ENCODE assay signal across 9 mouse cellular contexts in genomic region chr10:67729271-67729670, GRCm38 (mm10).
DNase-seq lines count a peak whose midpoint lies in the region; ATAC-seq and TF ChIP-seq lines count a peak whose summit lies in the region.
"Had no signal": no experiment of that assay in that cellular context is flagged by ENCODE, and none has a peak within 500 bp of the region (broad histone marks: within the 10 kb centered on the region; RNA-seq: fewer than 3 reads in every experiment).

No protein-coding gene starts in this region.

- TF ChIP-seq CTCF in stomach, postnatal 0 days (IDR thresholded peaks at IDR 0.05; ENCODE audit: low read depth) = peak; percentile 90

- H3K9ac ChIP-seq in limb, embryonic 11.5 days (ENCODE audit: low read length) = no peak overlapping the region
- H3K9ac ChIP-seq in embryonic facial prominence, embryonic 11.5 days (replicated peaks; ENCODE audit: low read length) = no peak overlapping the region
- H3K9ac ChIP-seq in midbrain, embryonic 13.5 days (replicated peaks) = no peak overlapping the region
- H3K9ac ChIP-seq in stomach, postnatal 0 days (ENCODE audit: low read length) = no peak overlapping the region
- H3K9ac ChIP-seq: liver, embryonic 15.5 days had no signal

- no peaks in the 10 kb centered on the region for H3K27me3 ChIP-seq in limb, embryonic 11.5 days (ENCODE audit: control insufficient read depth, insufficient read depth, low read length)
- no peaks in the 10 kb centered on the region for H3K27me3 ChIP-seq in limb, embryonic 10.5 days (ENCODE audit: low read depth, poor library complexity, severe bottlenecking)
- no peaks in the 10 kb centered on the region for H3K27me3 ChIP-seq in embryonic facial prominence, embryonic 11.5 days (ENCODE audit: control insufficient read depth, insufficient read depth, low read length)
- H3K27me3 ChIP-seq in midbrain, embryonic 13.5 days = no peaks in the 10 kb centered on the region
- no peaks in the 10 kb centered on the region for H3K27me3 ChIP-seq in stomach, postnatal 0 days (ENCODE audit: control insufficient read depth, insufficient read depth, low read length)
- H3K27me3 ChIP-seq: liver, embryonic 15.5 days had no signal

- no peak for ATAC-seq in limb, embryonic 11.5 days (ENCODE audit: insufficient number of reproducible peaks, low FRiP score, low TSS enrichment, low read depth)
- ATAC-seq in embryonic facial prominence, embryonic 11.5 days (replicated peaks; ENCODE audit: insufficient number of reproducible peaks, low FRiP score, low TSS enrichment, low read depth) = no peak
- peak; percentile 30; the same call in 1 of the 2 replicates for ATAC-seq in midbrain, embryonic 13.5 days
- no peak for ATAC-seq in stomach, postnatal 0 days (ENCODE audit: low FRiP score, low TSS enrichment)

- H3K36me3 ChIP-seq in limb, embryonic 11.5 days (ENCODE audit: control insufficient read depth, insufficient read depth, low read length) = no peaks in the 10 kb centered on the region
- no peaks in the 10 kb centered on the region for H3K36me3 ChIP-seq in limb, embryonic 10.5 days
- H3K36me3 ChIP-seq in embryonic facial prominence, embryonic 11.5 days (replicated peaks; ENCODE audit: control insufficient read depth, insufficient read depth, low read depth, low read length) = no peaks in the 10 kb centered on the region
- H3K36me3 ChIP-seq in midbrain, embryonic 13.5 days = no peaks in the 10 kb centered on the region
- no peaks in the 10 kb centered on the region for H3K36me3 ChIP-seq in stomach, postnatal 0 days (ENCODE audit: control insufficient read depth, insufficient read depth, low read length)
- H3K36me3 ChIP-seq: liver, embryonic 15.5 days had no signal

- H3K9me3 ChIP-seq in limb, embryonic 11.5 days (ENCODE audit: control insufficient read depth, low read length) = no peaks in the 10 kb centered on the region
- no peaks in the 10 kb centered on the region for H3K9me3 ChIP-seq in limb, embryonic 10.5 days (replicated peaks)
- no peaks in the 10 kb centered on the region for H3K9me3 ChIP-seq in embryonic facial prominence, embryonic 11.5 days (replicated peaks; ENCODE audit: control insufficient read depth, low read length)
- no peaks in the 10 kb centered on the region for H3K9me3 ChIP-seq in midbrain, embryonic 13.5 days
- H3K9me3 ChIP-seq in stomach, postnatal 0 days (ENCODE audit: control insufficient read depth, low read length) = no peaks in the 10 kb centered on the region
- H3K9me3 ChIP-seq: liver, embryonic 15.5 days had no signal

- 55% methylated on average over 6 of the region's 6 CpGs for WGBS in limb, embryonic 11.5 days
- WGBS in limb, embryonic 10.5 days = 56% methylated on average over 6 of the region's 6 CpGs
- WGBS in embryonic facial prominence, embryonic 11.5 days = 54% methylated on average over 6 of the region's 6 CpGs
- 60% methylated on average over 6 of the region's 6 CpGs for WGBS in midbrain, embryonic 13.5 days
- WGBS in stomach, postnatal 0 days = 38% methylated on average over 6 of the region's 6 CpGs

- no peaks in the 10 kb centered on the region for H3K4me1 ChIP-seq in limb, embryonic 11.5 days (ENCODE audit: control insufficient read depth, insufficient read depth, low read length)
- H3K4me1 ChIP-seq in limb, embryonic 10.5 days = no peaks in the 10 kb centered on the region
- no peaks in the 10 kb centered on the region for H3K4me1 ChIP-seq in embryonic facial prominence, embryonic 11.5 days (ENCODE audit: control insufficient read depth, insufficient read depth, low read length)
- no peaks in the 10 kb centered on the region for H3K4me1 ChIP-seq in midbrain, embryonic 13.5 days (replicated peaks)
- no peaks in the 10 kb centered on the region for H3K4me1 ChIP-seq in stomach, postnatal 0 days (replicated peaks; ENCODE audit: control insufficient read depth, insufficient read depth)
- H3K4me1 ChIP-seq: liver, embryonic 15.5 days had no signal

- intact Hi-C loops in heart, postnatal 36 days (cut with DNase I) = loop anchor here (1.0 to 5.0 kb wide), 3 partner anchors 128 to 414 kb away; no protein-coding TSS in a partner anchor

- TF ChIP-seq EP300 in stomach, postnatal 0 days (optimal IDR thresholded peaks at IDR 0.05) = no peak

- H3K4me2 ChIP-seq in limb, embryonic 11.5 days (ENCODE audit: low read depth, severe bottlenecking) = no peak overlapping the region
- no peak overlapping the region for H3K4me2 ChIP-seq in embryonic facial prominence, embryonic 11.5 days (ENCODE audit: low read depth, low read length)
- no peak overlapping the region for H3K4me2 ChIP-seq in midbrain, embryonic 13.5 days (replicated peaks)
- H3K4me2 ChIP-seq in stomach, postnatal 0 days (replicated peaks; ENCODE audit: low read depth) = no peak overlapping the region
- H3K4me2 ChIP-seq: liver, embryonic 15.5 days had no signal

- H3K4me3 ChIP-seq in limb, embryonic 11.5 days (ENCODE audit: low read depth, low read length) = no peak overlapping the region
- H3K4me3 ChIP-seq in limb, embryonic 10.5 days = no peak overlapping the region
- H3K4me3 ChIP-seq in embryonic facial prominence, embryonic 11.5 days (ENCODE audit: low read depth, low read length) = no peak overlapping the region
- no peak overlapping the region for H3K4me3 ChIP-seq in midbrain, embryonic 13.5 days (replicated peaks)
- H3K4me3 ChIP-seq in stomach, postnatal 0 days (ENCODE audit: low read depth, low read length) = no peak overlapping the region
- H3K4me3 ChIP-seq: liver, embryonic 15.5 days had no signal

- no peak overlapping the region for H3K27ac ChIP-seq in limb, embryonic 11.5 days (replicated peaks; ENCODE audit: low read depth, low read length)
- no peak overlapping the region for H3K27ac ChIP-seq in limb, embryonic 10.5 days
- no peak overlapping the region for H3K27ac ChIP-seq in embryonic facial prominence, embryonic 11.5 days (replicated peaks; ENCODE audit: low read depth, low read length)
- H3K27ac ChIP-seq in midbrain, embryonic 13.5 days = no peak overlapping the region
- no peak overlapping the region for H3K27ac ChIP-seq in stomach, postnatal 0 days (replicated peaks)
- H3K27ac ChIP-seq: liver, embryonic 15.5 days had no signal

- peak; percentile 60 for DNase-seq in limb, embryonic 11.5 days (ENCODE audit: low spot score)
- no peak for DNase-seq in limb, embryonic 10.5 days (ENCODE audit: low spot score)
- peak; percentile 74 for DNase-seq in adrenal gland, postnatal 10 days
- DNase-seq in embryonic facial prominence, embryonic 11.5 days (ENCODE audit: low spot score) = peak; percentile 71
- peak; percentile 61 to 66 for DNase-seq in heart, postnatal 36 days
- DNase-seq in layer of hippocampus, postnatal 14 days (ENCODE audit: low spot score in 2 of 2) = peak; percentile 53 to 66
- DNase-seq in stomach, postnatal 0 days (ENCODE audit: low spot score) = peak; percentile 51
